Mouse (Mus musculus): Measurements from ENCODE around the gene Sds.

The Sds gene

GRCm38 (mm10) chr5:120439887-120440670 lies 36.2 kb upstream of the Sds start:
- CTCF ChIA-PET = interaction anchor here (1.0 to 1.1 kb wide), 2 partner anchors 15 to 29 kb away, joined by 5 to 7 read pairs; no protein-coding TSS in a partner anchor

DNA sequence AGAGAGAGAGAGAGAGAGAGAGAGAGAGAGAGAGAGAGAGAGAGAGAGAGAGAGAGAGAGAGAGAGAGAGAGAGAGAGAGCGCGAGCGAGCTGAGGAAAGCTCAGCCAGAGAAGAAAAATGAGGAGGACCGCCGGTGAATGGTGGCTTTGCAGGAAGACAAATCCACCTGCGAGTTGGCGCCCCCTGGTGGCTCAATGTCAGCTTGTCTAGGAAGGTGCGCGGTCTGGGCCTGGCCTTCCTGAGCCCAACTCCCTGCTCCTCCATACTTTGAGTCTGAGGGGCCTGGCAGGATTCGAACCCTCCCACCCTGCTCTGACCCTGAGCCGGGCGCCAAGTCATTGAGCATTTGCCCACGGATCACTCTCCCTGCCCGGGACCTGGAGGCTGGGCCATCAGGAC lies 35.6 kb upstream of the Sds start:
- CTCF ChIA-PET = interaction anchor here (0.7 to 1.1 kb wide), 3 partner anchors 16 to 30 kb away, joined by 5 to 7 read pairs (median 5); no protein-coding TSS in a partner anchor

GRCm38 (mm10) chr5:120447305-120447704 lies 29.0 kb upstream of the Sds start:
- CTCF ChIA-PET = no interaction called here

- CTCF ChIA-PET = no interaction called here
Observed at GRCm38 (mm10) chr5:120454756-120455337, 21.5 kb upstream of the Sds start.

- CTCF ChIA-PET = no interaction called here
Observed at GRCm38 (mm10) chr5:120456253-120456652, 20.1 kb upstream of the Sds start.

DNA sequence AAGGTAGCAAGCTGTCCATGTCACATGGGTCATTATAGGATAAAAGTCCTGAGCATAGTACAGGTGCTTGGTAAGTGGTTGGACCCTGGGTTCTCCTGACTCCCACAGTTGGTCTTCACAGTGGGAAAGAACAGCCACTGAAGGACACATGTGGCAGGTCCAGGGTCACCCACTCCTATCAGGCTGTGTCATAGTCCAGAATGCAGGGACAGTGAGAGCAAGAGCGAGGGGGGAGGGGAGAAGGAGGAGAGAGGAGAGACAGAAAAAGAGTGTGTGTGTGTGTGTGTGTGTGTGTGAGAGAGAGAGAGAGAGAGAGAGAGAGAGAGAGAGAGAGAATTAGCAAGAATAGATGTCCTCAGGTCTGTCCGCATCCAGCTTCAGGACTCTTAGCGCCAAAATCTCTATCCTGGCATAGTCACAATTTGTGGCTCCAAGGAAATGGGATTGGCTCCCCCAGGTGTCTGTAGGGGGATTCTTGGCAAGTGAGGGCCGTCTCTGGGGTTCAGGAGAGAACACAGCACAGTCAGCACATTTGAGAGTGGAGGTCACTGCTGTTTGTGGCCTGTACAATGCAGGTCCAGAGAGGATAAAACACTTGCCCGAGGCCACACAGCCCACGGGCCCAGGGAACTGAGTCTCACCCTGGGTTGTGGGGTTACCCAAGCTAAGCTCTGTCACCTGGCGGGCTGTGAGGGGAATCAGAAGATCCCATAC lies 19.3 kb upstream of the Sds start:
- CTCF ChIA-PET = interaction anchor here (0.5 kb wide), 1 partner anchor 16 kb away, joined by 5 read pairs; no protein-coding TSS in a partner anchor

GRCm38 (mm10) chr5:120457628-120458027 lies 18.7 kb upstream of the Sds start:
- CTCF ChIA-PET = interaction anchor here (0.5 kb wide), 1 partner anchor 17 kb away, joined by 5 read pairs; no protein-coding TSS in a partner anchor

GRCm38 (mm10) chr5:120459133-120459532 lies 17.2 kb upstream of the Sds start:
- CTCF ChIA-PET = no interaction called here

DNA sequence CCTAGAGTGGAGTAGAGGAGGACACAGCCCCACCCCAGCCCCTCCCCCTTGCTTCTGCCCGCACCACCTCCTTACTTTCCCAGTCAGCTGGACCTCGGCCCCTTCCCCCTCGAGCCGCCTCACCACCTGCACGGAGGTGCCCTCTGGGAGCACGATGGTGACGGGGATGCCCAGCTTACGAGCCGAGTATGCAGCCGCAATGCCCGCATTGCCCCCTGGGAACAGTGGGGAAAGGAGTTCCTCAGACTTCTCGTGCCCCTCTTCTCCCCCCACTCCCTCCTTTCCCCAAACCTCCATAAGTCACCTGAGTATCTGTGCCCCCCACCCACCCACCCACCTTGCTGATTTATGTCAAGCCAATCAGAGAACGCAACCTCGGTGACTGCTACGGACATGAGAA lies 14.4 kb upstream of the Sds start:
- CTCF ChIA-PET = no interaction called here

GRCm38 (mm10) chr5:120464321-120464720 lies 12.0 kb upstream of the Sds start:
- CTCF ChIA-PET = no interaction called here

DNA sequence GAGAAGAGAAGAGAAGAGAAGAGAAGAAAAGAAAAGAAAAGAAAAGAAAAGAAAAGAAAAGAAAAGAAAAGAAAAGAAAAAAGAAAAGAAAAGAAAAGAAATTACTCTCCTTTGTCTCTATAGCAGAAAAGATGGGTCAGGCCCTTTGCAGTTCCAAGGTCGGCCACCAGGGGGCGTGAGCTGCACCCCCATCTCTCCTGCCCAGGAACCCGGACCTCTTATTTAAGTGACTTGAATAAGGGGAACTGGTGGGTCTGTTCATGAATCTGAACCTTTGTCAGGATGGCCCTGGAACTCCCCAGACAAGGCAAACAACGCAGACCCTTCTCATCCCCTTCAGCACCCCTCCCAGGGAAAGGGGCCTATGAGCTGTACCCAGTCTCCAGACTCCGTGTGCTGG lies 11.3 kb upstream of the Sds start:
- CTCF ChIA-PET = no interaction called here

GRCm38 (mm10) chr5:120465860-120466259 lies 10.5 kb upstream of the Sds start:
- CTCF ChIA-PET = interaction anchor here (0.6 kb wide), 1 partner anchor 27 kb away, joined by 3 read pairs; no protein-coding TSS in a partner anchor

GRCm38 (mm10) chr5:120467026-120467425 lies 9.3 kb upstream of the Sds start:
- CTCF ChIA-PET = no interaction called here

DNA sequence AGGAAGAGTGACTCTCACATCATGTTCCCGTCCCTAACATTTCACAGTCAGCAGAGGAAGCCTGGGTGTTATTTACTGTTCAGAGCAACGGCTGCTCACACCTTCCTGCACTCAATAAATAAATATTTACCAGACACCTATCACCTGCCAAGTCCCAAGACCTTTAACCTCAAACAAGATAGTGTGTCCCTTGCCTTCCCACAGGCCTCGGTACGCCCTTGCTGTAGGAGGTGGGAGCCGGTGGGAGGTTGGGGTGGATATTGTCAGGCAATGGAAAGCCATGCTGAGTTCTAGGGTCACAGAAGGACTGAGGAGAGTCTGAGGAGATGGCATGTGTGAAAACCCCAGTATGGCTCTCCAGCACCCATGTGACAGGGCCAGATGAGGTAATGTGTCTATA lies 8.0 kb upstream of the Sds start:
- CTCF ChIA-PET = no interaction called here

DNA sequence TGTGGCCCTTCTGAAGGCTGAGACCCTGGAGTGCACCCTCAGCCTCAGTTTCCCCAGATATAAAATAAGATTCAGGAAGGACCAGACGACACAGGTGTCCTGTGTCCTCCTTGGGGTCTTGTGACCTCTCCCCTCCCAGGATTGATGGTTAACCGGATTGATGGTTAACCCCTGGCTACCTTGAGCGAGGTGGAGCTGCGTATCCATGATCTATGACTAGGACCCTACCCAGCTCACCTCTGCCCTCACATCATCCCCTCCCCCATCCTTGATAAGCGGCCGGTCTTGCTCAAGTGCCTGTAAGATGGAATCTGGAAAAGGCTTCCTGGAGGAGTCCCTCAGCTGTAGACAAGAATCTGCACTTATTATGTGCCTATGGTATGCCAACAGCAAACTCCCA lies 7.5 kb upstream of the Sds start:
- CTCF ChIA-PET = no interaction called here

DNA sequence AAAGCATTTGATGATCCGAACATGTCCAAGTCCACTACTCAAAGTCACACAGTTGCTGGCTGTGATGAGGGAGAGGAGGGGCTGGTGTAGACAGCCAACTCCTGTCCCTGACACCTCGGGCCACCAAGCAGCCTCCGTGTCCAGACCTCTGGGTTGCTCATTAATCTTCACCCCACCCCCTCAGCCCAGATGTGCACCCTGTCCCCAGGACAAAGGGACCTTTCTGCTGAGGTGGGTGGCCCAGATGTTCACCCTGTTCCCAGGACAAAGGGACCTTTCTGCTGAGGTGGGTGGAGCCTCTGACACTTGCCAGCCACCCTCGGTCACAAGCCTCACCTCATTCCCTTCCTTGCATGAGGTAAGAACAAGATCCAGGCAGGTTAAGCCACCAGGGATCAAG lies 4.8 kb upstream of the Sds start:
- CTCF ChIA-PET = no interaction called here

DNA sequence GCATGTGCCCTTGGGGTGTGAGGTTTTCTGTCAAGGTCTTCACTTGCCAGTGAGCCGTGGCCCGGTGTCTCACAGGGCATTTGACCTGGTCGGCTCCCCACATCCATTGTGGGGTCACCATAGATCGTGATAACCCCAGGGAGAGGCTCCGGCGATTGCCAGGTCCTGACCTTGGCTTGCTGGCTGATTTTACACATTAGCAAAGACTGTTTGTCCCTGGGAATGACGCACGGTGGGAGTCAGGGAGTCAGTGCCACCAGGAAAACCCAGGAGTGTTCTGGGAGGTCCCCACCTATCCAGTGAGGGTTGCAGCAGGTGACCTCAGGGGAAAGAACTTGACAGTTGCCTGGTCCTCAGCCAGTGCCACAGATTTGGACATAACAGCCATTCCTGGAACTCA lies 3.6 kb upstream of the Sds start, which contains the start of gene Sdsl:
Sdsl (minus strand) TSS at position 41 of the 400 bp plus-strand sequence.
- CTCF ChIA-PET = no interaction called here

DNA sequence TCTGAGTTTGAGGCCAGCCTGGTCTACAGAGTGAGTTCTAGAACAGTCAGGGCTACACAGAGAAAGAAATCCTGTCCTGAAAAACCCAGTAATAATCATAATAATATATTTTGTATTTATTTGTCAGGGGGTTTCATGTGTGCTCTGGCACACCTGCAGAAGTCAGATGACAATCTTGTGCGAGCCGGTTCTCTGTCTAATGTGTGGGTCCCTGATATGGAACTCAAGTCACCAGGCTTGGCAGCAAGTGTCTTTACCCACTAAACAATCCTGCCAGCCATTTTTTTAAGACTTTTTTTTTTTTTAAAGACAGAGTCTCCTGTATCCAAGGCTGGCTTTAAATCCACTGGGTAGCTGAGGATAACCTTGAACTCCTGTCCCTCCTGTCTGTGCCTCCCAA lies 3.0 kb upstream of the Sds start:
- CTCF ChIA-PET = no interaction called here

DNA sequence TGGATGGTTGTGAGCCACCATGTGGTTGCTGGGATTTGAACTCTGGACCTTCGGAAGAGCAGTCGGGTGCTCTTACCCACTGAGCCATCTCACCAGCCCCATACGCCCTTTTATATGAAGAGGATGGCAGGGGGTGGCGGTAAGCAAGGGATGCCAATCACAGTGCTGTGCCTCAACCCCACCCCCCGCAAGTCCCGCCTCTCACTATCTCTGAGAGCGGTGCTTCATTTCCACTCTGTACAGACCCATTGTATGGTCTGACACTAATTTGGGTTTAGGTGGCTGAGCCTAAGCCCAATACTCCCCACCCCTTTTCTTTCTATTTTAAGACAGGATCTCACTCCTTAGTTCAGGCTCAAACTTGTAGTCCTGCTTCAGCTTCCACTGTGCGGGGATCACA lies 465 bp upstream of the Sds start:
- CTCF ChIA-PET = no interaction called here

DNA sequence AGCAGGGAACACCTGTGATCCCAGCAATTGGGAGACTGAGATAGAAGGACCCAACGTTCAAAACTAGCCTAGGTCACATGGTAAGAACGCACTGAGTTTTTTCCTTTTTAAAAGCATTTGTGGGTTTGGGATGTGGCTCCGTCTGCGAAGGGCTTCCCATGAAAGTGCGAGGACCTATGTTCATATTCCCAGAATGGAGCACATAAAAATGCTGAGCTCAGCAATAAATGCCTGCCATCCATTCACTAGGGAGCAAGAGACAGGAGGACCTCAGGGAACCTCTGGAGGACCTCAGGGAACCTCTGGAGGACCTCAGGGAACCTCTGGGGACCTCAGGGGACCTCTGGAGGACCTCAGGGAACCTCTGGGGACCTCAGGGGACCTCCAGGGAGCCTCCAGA lies 1.7 kb downstream of the Sds start:
- CTCF ChIA-PET = no interaction called here

- CTCF ChIA-PET = no interaction called here
Observed at GRCm38 (mm10) chr5:120479538-120479937, 3.2 kb downstream of the Sds start.

- CTCF ChIA-PET = no interaction called here
Observed at GRCm38 (mm10) chr5:120481205-120481604, 4.9 kb downstream of the Sds start.

DNA sequence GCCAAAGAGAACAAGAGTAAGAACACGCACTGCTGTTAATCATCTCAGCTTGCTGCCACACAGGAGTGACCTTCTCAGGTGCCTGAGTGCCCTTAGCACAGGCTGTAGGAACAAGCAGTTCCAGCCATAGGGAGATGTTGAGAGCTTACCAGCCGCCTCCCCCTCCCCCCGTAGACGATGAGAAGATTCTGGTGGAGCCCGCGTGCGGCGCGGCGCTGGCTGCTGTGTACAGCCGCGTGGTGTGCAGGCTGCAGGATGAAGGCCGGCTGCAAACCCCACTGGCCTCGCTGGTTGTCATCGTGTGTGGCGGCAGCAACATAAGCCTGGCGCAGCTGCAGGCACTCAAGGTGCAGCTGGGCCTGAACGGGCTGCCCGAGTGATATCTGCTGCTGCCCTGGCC lies 7.1 kb downstream of the Sds start:
- CTCF ChIA-PET = no interaction called here
